Mouse (Mus musculus) kidney, embryonic 16.5 days (tissue): ENCODE data around the gene Kif1b. TPM values are rescaled to one million over a fixed set of nuclear protein-coding genes. Genes with fewer than 3 reads are reported as not detected.

Experiments used
- ATAC-seq: fragments of 200-750 bp; cut with Nextera tagmentation; 2 replicates; pipeline ENCODE4 v1.8.0; 2017; ENCODE audit warnings: moderate TSS enrichment; ENCODE audit not compliant: low FRiP score, low TSS enrichment
- H3K27ac ChIP-seq: fragments of 300-500 bp; sonication (generic); 2 replicates; pipeline ENCODE4 v1.5.1; 2014; ENCODE audit warnings: low read length
- H3K27me3 ChIP-seq: fragments of 300-500 bp; sonication (generic); 2 replicates; pipeline ENCODE4 v1.6.1; 2014; ENCODE audit warnings: low read length, control low read depth, mixed read lengths; ENCODE audit not compliant: insufficient read depth
- H3K36me3 ChIP-seq: fragments of 300-500 bp; sonication (generic); 2 replicates; pipeline ENCODE4 v1.6.1; 2014; ENCODE audit warnings: low read length, control low read depth, mixed read lengths; ENCODE audit not compliant: insufficient read depth
- H3K4me1 ChIP-seq: fragments of 300-500 bp; sonication (generic); 2 replicates; pipeline ENCODE4 v1.6.1; 2014; ENCODE audit warnings: low read length, control low read depth, mixed read lengths; ENCODE audit not compliant: insufficient read depth
- H3K4me2 ChIP-seq: fragments of 300-500 bp; sonication (generic); replicated peaks from 2 replicates; pipeline ENCODE4 v1.6.1; 2014; ENCODE audit warnings: low read depth, low read length
- H3K4me3 ChIP-seq: fragments of 300-500 bp; sonication (generic); 2 replicates; pipeline ENCODE4 v1.5.1; 2014; ENCODE audit warnings: mild to moderate bottlenecking, low read length
- H3K9ac ChIP-seq: fragments of 300-500 bp; sonication (generic); replicated peaks from 2 replicates; pipeline ENCODE4 v1.6.1; 2014; ENCODE audit warnings: low read length
- H3K9me3 ChIP-seq: fragments of 300-500 bp; sonication (generic); 2 replicates; pipeline ENCODE4 v1.6.1; 2016; ENCODE audit warnings: low read length, control low read depth
- WGBS: fragments of 180-500 bp; shearing (Covaris S2); extraction: QIAGEN DNeasy Blood & Tissue Kit; methylation state at CpG from one replicate; pipeline ENCODE4 v1.1.7; 2014; 5-methylcytosine and 5-hydroxymethylcytosine counted together
- polyA plus RNA-seq: library from polyadenylated mRNA; unstranded; fragments of >200 nt; fragmentation: Nextera tagmentation; extraction: Ambion mirVana; gene quantifications from 2 replicates; pipeline ENCODE4 v1.2.1, GENCODE M21; 2015

The Kif1b gene
- polyA plus RNA-seq, 1 experiment from 2014 or later = 25.7 TPM

GRCm38 (mm10) chr4:149337353-149337752 lies 29.9 kb upstream of the Kif1b start:
- ATAC-seq = no peak
- no peaks in the 10 kb centered on the region for H3K9me3 ChIP-seq
- H3K36me3 ChIP-seq = peaks cover 61% of the 10 kb centered on the region
- H3K4me2 ChIP-seq = no peak overlapping the region
- H3K27ac ChIP-seq = no peak overlapping the region
- 83% methylated on average over 9 of the region's 9 CpGs for WGBS
- no peaks in the 10 kb centered on the region for H3K27me3 ChIP-seq
- H3K4me1 ChIP-seq = no peaks in the 10 kb centered on the region
- H3K9ac ChIP-seq = no peak overlapping the region
- H3K4me3 ChIP-seq = no peak overlapping the region

- Histone ChIP-seq H3K9ac (no peak overlapping the region), H3K4me1 (no peaks in the 10 kb centered on the region), H3K9me3 (no peaks in the 10 kb centered on the region), H3K4me2 (no peak overlapping the region), H3K27ac (no peak overlapping the region), H3K4me3 (no peak overlapping the region), H3K36me3 (peaks cover 60% of the 10 kb centered on the region), H3K27me3 (no peaks in the 10 kb centered on the region)
- WGBS = 93% methylated on average over 7 of the region's 7 CpGs
- ATAC-seq = no peak
Observed at GRCm38 (mm10) chr4:149336302-149336701, 28.8 kb upstream of the Kif1b start.

- H3K27ac ChIP-seq = no peak overlapping the region
- H3K9ac ChIP-seq = no peak overlapping the region
- peaks cover 71% of the 10 kb centered on the region for H3K36me3 ChIP-seq
- no peak for ATAC-seq
- WGBS = 92% methylated on average over 11 of the region's 11 CpGs
- no peaks in the 10 kb centered on the region for H3K9me3 ChIP-seq
- H3K4me3 ChIP-seq = no peak overlapping the region
- H3K4me1 ChIP-seq = no peaks in the 10 kb centered on the region
- no peak overlapping the region for H3K4me2 ChIP-seq
- H3K27me3 ChIP-seq = no peaks in the 10 kb centered on the region
Observed at GRCm38 (mm10) chr4:149334881-149335280, 27.4 kb upstream of the Kif1b start.

GRCm38 (mm10) chr4:149332726-149333125 lies 25.2 kb upstream of the Kif1b start:
- ATAC-seq = no peak
- WGBS = 87% methylated on average over 7 of the region's 7 CpGs

GRCm38 (mm10) chr4:149330495-149330894 lies 23.0 kb upstream of the Kif1b start:
- WGBS = 94% methylated on average over 5 of the region's 5 CpGs
- no peak overlapping the region for H3K27ac ChIP-seq
- no peaks in the 10 kb centered on the region for H3K9me3 ChIP-seq
- no peak overlapping the region for H3K9ac ChIP-seq
- ATAC-seq = no peak
- peaks cover 63% of the 10 kb centered on the region for H3K36me3 ChIP-seq
- H3K4me1 ChIP-seq = no peaks in the 10 kb centered on the region
- no peaks in the 10 kb centered on the region for H3K27me3 ChIP-seq
- no peak overlapping the region for H3K4me3 ChIP-seq
- no peak overlapping the region for H3K4me2 ChIP-seq

More at GRCm38 (mm10) chr4:149332726-149333125, 25.2 kb upstream of the Kif1b start:
- H3K9me3 ChIP-seq = no peaks in the 10 kb centered on the region
- H3K4me1 ChIP-seq = no peaks in the 10 kb centered on the region
- no peaks in the 10 kb centered on the region for H3K27me3 ChIP-seq
- H3K4me3 ChIP-seq = no peak overlapping the region
- H3K27ac ChIP-seq = no peak overlapping the region
- peaks cover 77% of the 10 kb centered on the region for H3K36me3 ChIP-seq
- H3K4me2 ChIP-seq = no peak overlapping the region
- no peak overlapping the region for H3K9ac ChIP-seq

- Histone ChIP-seq H3K4me3 (no peak overlapping the region), H3K36me3 (peaks cover 50% of the 10 kb centered on the region), H3K9ac (no peak overlapping the region), H3K4me1 (no peaks in the 10 kb centered on the region), H3K27me3 (no peaks in the 10 kb centered on the region), H3K9me3 (no peaks in the 10 kb centered on the region), H3K27ac (no peak overlapping the region), H3K4me2 (no peak overlapping the region)
- ATAC-seq = no peak
- 85% methylated on average over 4 of the region's 4 CpGs for WGBS
Observed at GRCm38 (mm10) chr4:149328735-149329134, 21.2 kb upstream of the Kif1b start.

- no peak overlapping the region for H3K4me3 ChIP-seq
- H3K4me1 ChIP-seq = no peaks in the 10 kb centered on the region
- no peaks in the 10 kb centered on the region for H3K27me3 ChIP-seq
- 92% methylated on average over 7 of the region's 7 CpGs for WGBS
- peaks cover 38% of the 10 kb centered on the region for H3K36me3 ChIP-seq
- H3K27ac ChIP-seq = no peak overlapping the region
- ATAC-seq = no peak
- H3K4me2 ChIP-seq = no peak overlapping the region
- H3K9ac ChIP-seq = no peak overlapping the region
- no peaks in the 10 kb centered on the region for H3K9me3 ChIP-seq
Observed at GRCm38 (mm10) chr4:149327281-149327680, 19.8 kb upstream of the Kif1b start.

- Histone ChIP-seq H3K4me3 (no peak overlapping the region), H3K27ac (no peak overlapping the region), H3K9me3 (no peaks in the 10 kb centered on the region), H3K4me2 (no peak overlapping the region), H3K9ac (no peak overlapping the region), H3K36me3 (peaks cover 23% of the 10 kb centered on the region), H3K27me3 (no peaks in the 10 kb centered on the region), H3K4me1 (no peaks in the 10 kb centered on the region)
- no peak for ATAC-seq
- WGBS = 93% methylated on average over 10 of the region's 10 CpGs
Observed at GRCm38 (mm10) chr4:149325411-149326162, 18.1 kb upstream of the Kif1b start.

- Histone ChIP-seq H3K36me3 (peaks cover 9% of the 10 kb centered on the region; the same call in 1 of the 2 replicates), H3K27me3 (no peaks in the 10 kb centered on the region), H3K4me1 (no peaks in the 10 kb centered on the region), H3K4me2 (no peak overlapping the region), H3K9ac (no peak overlapping the region), H3K4me3 (no peak overlapping the region), H3K27ac (no peak overlapping the region), H3K9me3 (no peaks in the 10 kb centered on the region)
- WGBS = 73% methylated on average over 16 of the region's 16 CpGs
- ATAC-seq = no peak
Observed at GRCm38 (mm10) chr4:149323730-149324129, 16.2 kb upstream of the Kif1b start.

GRCm38 (mm10) chr4:149322718-149323117 lies 15.2 kb upstream of the Kif1b start:
- H3K27ac ChIP-seq = no peak overlapping the region
- no peak overlapping the region for H3K4me2 ChIP-seq
- no peak overlapping the region for H3K9ac ChIP-seq
- no peaks in the 10 kb centered on the region for H3K9me3 ChIP-seq
- H3K4me1 ChIP-seq = no peaks in the 10 kb centered on the region
- ATAC-seq = no peak
- no peaks in the 10 kb centered on the region for H3K27me3 ChIP-seq
- H3K36me3 ChIP-seq = 0 out of 2 replicates have a peak, but pooled peaks cover 4% of the 10 kb centered on the region
- no peak overlapping the region for H3K4me3 ChIP-seq
- 57% methylated on average over 6 of the region's 6 CpGs for WGBS
